Mouse (Mus musculus) brain, embryonic 14.5 days (tissue): Measurements from ENCODE around the gene Xaf1.

Experiments
- CTCF ChIP-seq: fragments of 200-500 bp; IDR thresholded peaks from 2 replicates; pipeline ENCODE4 v1.5.1; 2012; ENCODE audit warnings: inconsistent platforms, mild to moderate bottlenecking, moderate library complexity, borderline replicate concordance; ENCODE audit not compliant: insufficient read depth, insufficient read length; ENCODE audit errors: extremely low read depth
- POLR2A ChIP-seq: fragments of 200-500 bp; IDR thresholded peaks from 2 replicates; pipeline ENCODE4 v1.6.1; 2012; ENCODE audit warnings: mild to moderate bottlenecking, inconsistent platforms, borderline replicate concordance; ENCODE audit not compliant: poor library complexity, insufficient read depth, insufficient read length, severe bottlenecking; ENCODE audit errors: extremely low read depth

DNA sequence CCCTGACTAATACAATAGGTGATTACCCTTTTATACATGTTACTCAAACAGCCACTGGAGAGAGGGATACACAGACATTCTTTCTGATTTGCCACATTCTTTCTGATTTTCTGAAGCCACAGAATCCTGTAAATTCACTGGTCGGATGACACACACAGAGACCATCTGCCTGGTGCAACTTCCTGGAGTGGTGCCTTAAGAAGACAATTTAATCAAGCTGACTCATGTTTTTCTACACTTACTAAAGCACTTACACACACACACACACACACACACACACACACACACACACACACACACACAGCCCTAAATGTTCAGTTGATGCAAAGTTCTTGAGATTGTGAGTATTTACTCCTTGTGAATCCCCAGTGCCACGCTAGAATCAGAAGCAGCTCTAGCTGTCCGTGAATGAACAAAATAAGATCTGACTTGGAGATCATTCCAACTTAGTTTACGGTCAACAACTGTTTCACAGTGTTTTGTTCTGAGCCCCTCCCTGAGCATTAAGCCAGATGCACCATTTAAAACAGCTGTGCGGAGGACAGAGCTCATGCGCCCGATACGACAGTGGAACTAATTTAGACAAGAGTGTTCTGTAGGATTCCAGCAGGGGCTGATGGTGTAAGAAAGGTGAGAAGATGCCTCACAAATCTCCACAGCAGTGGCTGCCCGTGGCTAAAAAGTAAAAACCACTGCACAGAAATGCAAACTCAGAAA, 31.7 kb downstream of the Xaf1 start:
- TF ChIP-seq CTCF (no peak), POLR2A (no peak)
